Mouse (Mus musculus): Measurements from ENCODE around the gene Olfr372.
"Not testable (repeated sequence)": the region's sequence is repeated elsewhere in the genome, so short reads cannot be mapped to it uniquely, and the experiment has no call there.

Olfr372 gene

GRCm38 (mm10) chr8:72096721-72097120, 55.7 kb downstream of the Olfr372 start:
- not testable (repeated sequence) for DNase-seq (ENCODE audit: low read depth in 2 of 2, low spot score in 2 of 2)

GRCm38 (mm10) chr8:72099377-72100103, 58.5 kb downstream of the Olfr372 start:
- not testable (repeated sequence) for DNase-seq (ENCODE audit: low read depth in 2 of 2, low spot score in 2 of 2)

GRCm38 (mm10) chr8:72105165-72105564, 64.1 kb downstream of the Olfr372 start:
- no peak for DNase-seq (ENCODE audit: low read depth in 2 of 2, low spot score in 2 of 2)

DNA sequence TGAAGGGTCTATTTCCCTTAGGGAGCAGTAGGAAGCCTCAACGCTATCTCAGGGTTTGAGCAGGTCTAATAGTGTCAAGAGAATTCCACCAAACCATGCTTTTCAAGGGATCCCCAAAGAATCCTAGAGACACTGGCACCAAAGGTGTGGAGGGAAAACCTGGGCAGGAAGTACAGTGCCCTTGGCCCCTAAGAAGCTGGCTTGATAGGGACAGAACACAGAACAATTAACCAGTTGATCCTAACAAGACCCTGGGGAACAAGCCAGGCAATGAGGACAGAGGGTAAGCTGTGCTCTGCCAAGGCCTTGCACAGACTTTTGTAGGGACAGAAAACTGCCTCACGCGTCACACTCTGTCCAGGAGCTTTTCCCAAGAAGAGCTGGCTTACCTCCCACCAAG, 65.7 kb downstream of the Olfr372 start, which contains the start of gene Olfr374:
TSS of gene Olfr374 (plus strand) at position 301 of the 400 bp plus-strand sequence.
- DNase-seq (ENCODE audit: low read depth in 2 of 2, low spot score in 2 of 2) = no peak
